Mouse (Mus musculus): ENCODE measurements at regions not wholly inside any gene's neighbourhood (a gene's known extent, or its start where the extent isn't known, plus 50 kb on each side); places are given as distances from the start of the nearest gene placed in this dataset.

DNA sequence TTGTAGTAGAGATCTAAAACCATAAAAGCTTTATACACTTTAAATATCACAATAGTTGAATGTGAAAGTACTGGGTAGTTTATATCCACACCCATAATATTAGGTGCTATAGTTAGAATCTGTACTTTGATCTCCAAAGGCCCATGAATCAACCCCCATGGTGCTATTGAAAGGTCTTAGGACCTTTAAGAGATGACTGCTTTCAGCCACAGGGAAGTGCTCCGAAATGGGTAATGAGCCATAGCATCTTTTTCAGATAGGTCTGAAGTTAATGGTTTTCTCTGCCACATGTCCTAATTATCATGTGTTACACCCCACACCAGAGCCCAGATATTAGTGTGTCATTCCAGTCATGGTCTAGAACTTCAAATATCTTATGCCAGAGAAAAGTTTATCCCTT, 312.1 kb upstream of the Xrcc4 start:
- 65% methylated on average over 1 of the region's 1 CpGs for WGBS
- Histone ChIP-seq H3K4me3 (no peak overlapping the region), H3K9me3 (replicated peaks) (no peaks in the 10 kb centered on the region), H3K27ac (no peak overlapping the region), H3K27me3 (ENCODE audit: low read depth, poor library complexity, severe bottlenecking) (no peaks in the 10 kb centered on the region), H3K4me1 (no peaks in the 10 kb centered on the region), H3K36me3 (no peaks in the 10 kb centered on the region)
- no peak for DNase-seq (ENCODE audit: low spot score)

DNA sequence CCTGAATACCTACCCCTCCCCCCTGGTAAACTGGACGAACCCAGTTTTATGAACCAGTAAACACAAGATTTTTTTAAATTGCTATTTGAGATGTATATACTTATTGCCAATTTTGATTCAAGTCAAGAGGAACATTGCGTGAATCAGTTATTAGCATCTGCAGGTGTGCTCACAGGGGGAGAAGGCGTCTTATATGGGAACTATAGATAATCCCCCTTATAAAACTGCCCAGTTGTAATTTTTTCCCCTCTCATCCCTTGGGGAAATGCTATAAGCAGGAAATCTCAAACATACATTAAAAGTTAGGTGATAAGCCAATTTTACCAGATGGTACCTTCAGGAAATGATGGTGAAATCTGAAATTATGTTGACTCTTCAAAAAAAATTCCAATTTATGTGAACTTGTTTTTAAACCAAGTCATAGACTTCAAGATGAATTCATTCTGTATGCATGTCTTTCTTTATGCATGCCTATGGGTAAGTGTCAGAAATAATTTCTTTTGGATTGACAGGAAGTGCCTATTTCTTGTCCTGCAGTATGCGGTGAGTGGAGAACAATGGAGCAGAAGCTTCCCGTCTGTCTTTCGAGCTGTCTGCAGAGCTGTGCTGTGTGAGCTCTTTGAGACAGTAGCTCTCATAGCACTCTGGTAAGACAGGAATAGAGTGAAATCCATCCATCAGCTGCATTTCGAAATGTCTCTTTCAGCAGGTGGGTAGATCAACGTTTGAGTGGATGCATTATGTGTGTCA, 306.0 kb upstream of the Xrcc4 start:
- 88% methylated on average over 8 of the region's 8 CpGs for WGBS
- Histone ChIP-seq H3K4me1 (no peaks in the 10 kb centered on the region), H3K27me3 (ENCODE audit: low read depth, poor library complexity, severe bottlenecking) (no peaks in the 10 kb centered on the region), H3K36me3 (no peaks in the 10 kb centered on the region), H3K27ac (no peak overlapping the region), H3K9me3 (replicated peaks) (no peaks in the 10 kb centered on the region), H3K4me3 (no peak overlapping the region)
- DNase-seq (ENCODE audit: low spot score): no peak

DNA sequence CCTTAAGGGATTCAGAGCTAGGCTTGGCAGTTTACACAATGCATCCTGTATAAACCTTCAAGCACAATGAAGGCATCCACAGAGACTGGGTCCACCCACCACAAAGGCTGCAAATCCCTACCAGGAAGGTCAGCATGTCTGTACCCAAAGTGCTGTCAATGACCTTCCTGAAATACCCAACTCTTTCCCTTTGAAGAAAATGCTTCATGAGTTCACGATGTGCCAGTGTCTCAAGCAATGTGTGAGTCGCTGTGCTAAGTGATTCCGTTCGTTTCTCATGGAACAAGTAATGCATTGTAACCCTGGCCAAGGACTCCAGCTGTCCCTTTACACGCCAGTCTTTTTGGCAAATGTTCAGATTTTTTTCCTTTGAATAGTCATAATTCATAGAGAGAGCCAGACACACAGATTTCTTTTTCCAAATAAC, 305.4 kb upstream of the Xrcc4 start:
- Histone ChIP-seq H3K27ac (no peak overlapping the region), H3K36me3 (no peaks in the 10 kb centered on the region), H3K4me1 (no peaks in the 10 kb centered on the region), H3K27me3 (ENCODE audit: low read depth, poor library complexity, severe bottlenecking) (no peaks in the 10 kb centered on the region), H3K9me3 (replicated peaks) (no peaks in the 10 kb centered on the region), H3K4me3 (no peak overlapping the region)
- no peak for DNase-seq (ENCODE audit: low spot score)
- 85% methylated on average over 5 of the region's 5 CpGs for WGBS

DNA sequence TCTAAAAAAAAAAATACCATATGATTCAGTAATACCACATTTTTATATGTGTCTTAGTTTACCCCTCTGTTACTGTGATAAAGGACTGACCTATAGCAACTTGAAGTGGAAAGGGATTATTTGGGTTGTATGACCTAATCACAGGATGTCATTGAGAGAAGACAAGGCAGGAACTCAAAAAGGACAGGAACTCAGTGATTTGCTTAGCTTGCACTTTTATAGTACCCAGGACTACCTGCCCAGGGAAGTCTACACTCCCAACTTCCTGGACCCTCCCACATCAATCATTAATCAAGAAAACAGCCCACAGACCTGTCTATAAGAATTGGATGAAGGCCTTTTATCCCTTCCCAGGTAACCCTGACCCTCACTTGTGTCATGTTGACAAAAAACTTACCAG, 303.0 kb upstream of the Xrcc4 start:
- H3K27me3 ChIP-seq (ENCODE audit: low read depth, poor library complexity, severe bottlenecking): no peaks in the 10 kb centered on the region
- DNase-seq (ENCODE audit: low spot score): no peak

DNA sequence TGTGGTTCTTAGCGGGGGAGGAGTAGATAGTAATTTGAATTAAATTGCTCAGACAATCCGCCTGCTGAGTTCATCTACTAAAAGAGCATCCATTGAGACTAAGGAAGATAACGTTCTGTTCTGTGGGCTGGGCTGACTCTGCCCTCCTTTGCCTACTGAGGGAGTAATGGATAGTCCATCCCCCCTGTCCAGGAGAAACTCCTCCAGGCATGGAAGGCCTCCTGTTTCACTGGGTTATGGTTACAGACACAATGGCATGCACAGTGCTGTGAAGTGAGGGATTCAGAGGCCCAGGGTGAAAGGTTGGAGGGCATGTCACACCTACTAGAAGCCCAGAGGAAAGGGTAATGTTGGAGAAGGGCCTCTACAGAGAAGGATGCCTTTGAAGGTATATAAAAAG, 287.2 kb upstream of the Xrcc4 start:
- Histone ChIP-seq H3K4me3 (no peak overlapping the region), H3K27me3 (ENCODE audit: low read depth, poor library complexity, severe bottlenecking) (no peaks in the 10 kb centered on the region), H3K9me3 (replicated peaks) (no peaks in the 10 kb centered on the region), H3K27ac (peak overlapping the region; percentile 25; the same call in 1 of the 2 replicates), H3K4me1 (peaks cover 4% of the 10 kb centered on the region; the same call in 1 of the 2 replicates), H3K36me3 (no peaks in the 10 kb centered on the region)
- no peak for DNase-seq (ENCODE audit: low spot score)
- 78% methylated on average over 3 of the region's 3 CpGs for WGBS

More for the DNA sequence above, 303.0 kb upstream of the Xrcc4 start:
- Histone ChIP-seq H3K4me3 (no peak overlapping the region), H3K36me3 (no peaks in the 10 kb centered on the region), H3K4me1 (no peaks in the 10 kb centered on the region), H3K27ac (no peak overlapping the region), H3K9me3 (replicated peaks) (no peaks in the 10 kb centered on the region)

DNA sequence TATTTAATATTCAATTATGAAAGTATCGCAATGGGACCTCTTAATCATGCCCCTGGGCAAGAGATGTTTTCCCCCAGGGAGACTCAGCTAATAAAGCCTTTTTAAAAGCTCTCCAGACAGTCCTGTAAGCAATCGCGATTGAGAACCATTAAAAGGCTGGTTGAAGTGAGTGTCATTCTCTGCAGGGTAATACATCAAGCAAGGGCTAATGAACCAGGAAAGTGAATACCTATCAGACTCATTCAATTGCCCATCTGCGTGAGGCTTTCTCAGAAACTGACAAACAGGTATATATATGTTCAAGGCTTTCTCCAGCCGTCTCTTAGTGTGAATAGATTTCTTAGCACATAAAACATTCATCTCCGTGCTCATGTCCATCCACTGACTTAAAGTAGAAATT, 286.8 kb upstream of the Xrcc4 start:
- Histone ChIP-seq H3K27me3 (ENCODE audit: low read depth, poor library complexity, severe bottlenecking) (no peaks in the 10 kb centered on the region), H3K4me1 (peaks cover 4% of the 10 kb centered on the region; the same call in 1 of the 2 replicates), H3K27ac (no peak overlapping the region), H3K4me3 (no peak overlapping the region), H3K9me3 (replicated peaks) (no peaks in the 10 kb centered on the region), H3K36me3 (no peaks in the 10 kb centered on the region)
- no peak for DNase-seq (ENCODE audit: low spot score)
- WGBS: 79% methylated on average over 6 of the region's 6 CpGs

DNA sequence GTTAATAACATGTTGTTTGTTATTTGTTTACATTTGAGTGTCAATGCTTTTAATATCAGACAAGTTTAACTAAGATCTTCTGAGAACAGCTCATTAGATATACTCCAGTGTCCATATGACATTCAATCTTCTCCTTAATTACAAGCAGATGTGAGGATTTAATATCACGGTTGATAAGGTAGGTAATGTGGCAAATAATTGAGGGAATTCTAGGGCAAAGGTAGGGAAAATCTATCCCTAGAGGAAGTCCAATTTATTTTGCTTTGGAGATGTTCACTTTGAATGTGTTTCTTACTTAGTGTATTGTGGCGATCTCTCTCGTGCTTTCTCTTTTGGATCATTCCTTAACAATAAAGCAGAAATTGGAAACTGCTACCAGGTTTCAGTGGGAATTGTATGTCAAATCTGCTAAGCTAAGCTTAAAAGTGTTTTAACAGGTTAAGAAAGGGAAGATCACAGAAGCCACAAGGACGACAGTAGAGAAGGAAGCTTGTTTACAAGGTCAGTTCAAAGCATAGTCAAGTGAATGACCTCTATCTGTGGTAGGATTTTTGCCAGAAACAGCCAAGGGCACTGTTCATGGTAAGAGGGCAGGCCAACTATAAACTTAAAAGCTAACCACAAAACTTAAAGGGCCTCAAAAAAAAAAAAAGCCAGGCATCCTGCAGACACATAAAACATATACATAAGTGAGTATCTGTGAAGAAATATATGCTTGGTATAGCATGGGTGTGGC, 282.2 kb upstream of the Xrcc4 start:
- no peak for DNase-seq (ENCODE audit: low spot score)
- H3K27ac ChIP-seq: no peak overlapping the region

DNA sequence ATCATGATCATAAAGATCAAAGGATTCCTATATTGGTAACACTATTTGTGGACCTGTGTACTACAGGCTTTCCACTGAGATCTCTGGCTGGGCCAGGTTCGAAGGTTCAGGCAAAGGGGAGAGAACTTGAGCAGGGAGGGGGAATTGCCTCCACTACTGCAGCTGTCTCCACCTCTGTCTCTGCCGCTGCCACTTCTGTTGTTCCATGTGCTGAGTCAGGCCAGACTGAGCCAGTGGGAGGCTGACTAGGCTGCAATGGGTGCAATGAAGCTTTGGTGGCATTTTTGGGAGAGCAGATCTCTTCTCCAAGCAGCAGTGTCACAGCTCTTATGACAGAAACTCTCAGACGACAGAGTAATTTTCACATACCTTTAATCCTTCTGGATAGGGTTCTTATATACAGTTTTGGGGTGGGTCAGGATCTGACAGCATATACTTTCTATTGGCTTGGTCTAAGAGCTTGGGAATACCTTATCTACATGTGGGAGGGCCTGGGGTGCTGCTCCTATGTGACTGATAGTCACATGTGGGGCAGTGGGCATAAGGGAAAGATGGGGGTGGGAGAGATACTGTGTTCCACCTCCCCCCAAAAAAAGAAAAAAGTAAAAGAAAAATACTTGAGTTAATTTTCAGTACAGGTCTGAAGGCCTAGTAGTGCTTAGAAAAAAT, 281.5 kb upstream of the Xrcc4 start:
- Histone ChIP-seq H3K27me3 (ENCODE audit: low read depth, poor library complexity, severe bottlenecking) (no peaks in the 10 kb centered on the region), H3K27ac (no peak overlapping the region), H3K9me3 (replicated peaks) (no peaks in the 10 kb centered on the region), H3K36me3 (no peaks in the 10 kb centered on the region), H3K4me3 (no peak overlapping the region), H3K4me1 (0 out of 2 replicates have a peak, but pooled peaks cover 2% of the 10 kb centered on the region)
- no peak for DNase-seq (ENCODE audit: low spot score)
- 82% methylated on average over 3 of the region's 3 CpGs for WGBS

More for the DNA sequence above, 282.2 kb upstream of the Xrcc4 start:
- no peaks in the 10 kb centered on the region for H3K27me3 ChIP-seq (ENCODE audit: low read depth, poor library complexity, severe bottlenecking)
- peaks cover 4% of the 10 kb centered on the region; the same call in 1 of the 2 replicates for H3K4me1 ChIP-seq
- WGBS: 67% methylated on average over 4 of the region's 4 CpGs
- H3K9me3 ChIP-seq (replicated peaks): no peaks in the 10 kb centered on the region
- H3K36me3 ChIP-seq: no peaks in the 10 kb centered on the region
- no peak overlapping the region for H3K4me3 ChIP-seq

DNA sequence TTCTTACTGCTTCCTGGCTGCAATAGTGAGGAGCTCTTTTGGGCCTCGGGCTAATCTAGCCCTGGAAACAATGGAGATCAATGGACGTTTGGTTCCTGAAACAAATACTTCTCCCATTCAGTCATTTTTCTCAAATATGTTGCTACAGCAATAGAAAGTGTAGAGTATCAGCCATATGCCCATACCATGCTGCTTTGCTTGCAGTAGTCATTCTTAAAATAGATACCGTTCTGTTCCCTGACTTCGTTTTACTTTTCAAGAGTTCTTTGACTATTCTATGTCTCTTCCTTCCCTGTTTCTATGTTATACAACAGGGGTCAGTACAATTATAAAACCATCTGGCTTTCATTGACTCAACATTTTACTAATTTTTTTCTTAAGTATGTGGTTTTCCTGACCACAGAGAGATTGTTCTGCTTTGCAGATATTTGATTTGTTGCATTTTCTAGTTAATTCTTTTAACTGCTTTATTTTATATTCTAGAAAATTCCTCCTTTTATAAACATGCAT, 275.2 kb upstream of the Xrcc4 start:
- no peak overlapping the region for H3K4me3 ChIP-seq
- 84% methylated on average over 4 of the region's 4 CpGs for WGBS
- H3K4me1 ChIP-seq: no peaks in the 10 kb centered on the region
- no peaks in the 10 kb centered on the region for H3K27me3 ChIP-seq (ENCODE audit: low read depth, poor library complexity, severe bottlenecking)
- no peaks in the 10 kb centered on the region for H3K36me3 ChIP-seq
- no peaks in the 10 kb centered on the region for H3K9me3 ChIP-seq (replicated peaks)
- H3K27ac ChIP-seq: no peak overlapping the region
- DNase-seq (ENCODE audit: low spot score): no peak

DNA sequence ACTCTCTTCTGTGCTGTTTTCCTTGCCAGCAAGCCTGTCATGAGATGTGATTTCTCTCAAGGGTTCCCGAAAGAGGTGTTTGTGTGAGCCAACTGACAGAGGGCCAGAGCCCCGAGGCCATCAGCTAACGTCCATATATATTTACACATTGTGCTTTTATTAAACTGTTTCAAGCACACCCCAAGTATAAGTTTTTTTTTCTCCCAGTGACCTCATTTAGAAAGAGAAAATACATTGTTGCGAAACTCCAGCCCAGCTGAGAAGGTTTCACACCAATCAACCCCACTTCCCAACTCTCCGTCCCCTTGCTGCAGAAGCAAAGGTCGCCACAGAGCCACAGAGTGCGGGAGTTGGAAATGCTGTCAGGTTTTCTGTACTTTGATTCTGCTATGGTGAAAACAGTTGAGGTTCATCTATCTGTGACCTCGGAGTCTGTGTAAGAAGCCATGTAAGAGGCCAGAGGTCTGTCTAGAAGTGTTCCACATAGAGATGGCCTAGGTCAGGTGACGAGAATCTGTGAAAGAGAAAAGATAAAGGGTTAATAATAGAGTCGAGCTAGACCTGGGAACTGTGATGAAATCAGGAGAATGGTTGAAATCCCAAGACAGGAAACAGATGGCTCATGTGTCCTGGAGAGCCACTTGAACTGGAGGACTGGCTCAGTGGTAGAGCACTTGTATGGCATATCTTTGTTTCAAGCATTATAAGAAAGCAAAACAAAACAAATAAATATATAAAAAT, 270.6 kb upstream of the Xrcc4 start:
- H3K4me1 ChIP-seq: no peaks in the 10 kb centered on the region
- no peaks in the 10 kb centered on the region for H3K27me3 ChIP-seq (ENCODE audit: low read depth, poor library complexity, severe bottlenecking)
- no peak overlapping the region for H3K4me3 ChIP-seq
- no peak overlapping the region for H3K27ac ChIP-seq
- WGBS: 82% methylated on average over 10 of the region's 10 CpGs
- no peak for DNase-seq (ENCODE audit: low spot score)
- H3K36me3 ChIP-seq: no peaks in the 10 kb centered on the region
- H3K9me3 ChIP-seq (replicated peaks): no peaks in the 10 kb centered on the region

DNA sequence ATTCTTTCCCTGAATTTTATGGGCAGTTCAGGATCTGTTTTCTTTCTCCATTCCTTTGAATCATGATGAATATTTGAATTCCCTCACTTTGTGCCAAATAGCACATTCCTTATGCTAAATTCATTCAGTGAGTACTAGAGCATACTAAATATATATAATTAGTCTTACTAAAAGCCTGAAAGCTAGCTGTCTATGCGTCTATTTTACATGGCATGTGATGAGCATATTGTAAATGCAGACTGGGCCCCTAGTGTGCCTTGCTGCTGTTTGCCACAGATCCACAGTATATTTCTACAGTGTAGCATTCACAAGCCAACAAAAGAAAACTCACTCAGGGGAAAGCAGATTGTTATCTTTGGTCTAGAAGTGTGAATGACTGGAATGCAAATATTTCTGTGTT, 268.7 kb upstream of the Xrcc4 start:
- no peaks in the 10 kb centered on the region for H3K4me1 ChIP-seq
- no peak overlapping the region for H3K4me3 ChIP-seq
- no peaks in the 10 kb centered on the region for H3K36me3 ChIP-seq
- WGBS: 96% methylated on average over 1 of the region's 1 CpGs
- H3K27me3 ChIP-seq (ENCODE audit: low read depth, poor library complexity, severe bottlenecking): no peaks in the 10 kb centered on the region
- H3K27ac ChIP-seq: no peak overlapping the region
- no peaks in the 10 kb centered on the region for H3K9me3 ChIP-seq (replicated peaks)
- DNase-seq (ENCODE audit: low spot score): no peak

DNA sequence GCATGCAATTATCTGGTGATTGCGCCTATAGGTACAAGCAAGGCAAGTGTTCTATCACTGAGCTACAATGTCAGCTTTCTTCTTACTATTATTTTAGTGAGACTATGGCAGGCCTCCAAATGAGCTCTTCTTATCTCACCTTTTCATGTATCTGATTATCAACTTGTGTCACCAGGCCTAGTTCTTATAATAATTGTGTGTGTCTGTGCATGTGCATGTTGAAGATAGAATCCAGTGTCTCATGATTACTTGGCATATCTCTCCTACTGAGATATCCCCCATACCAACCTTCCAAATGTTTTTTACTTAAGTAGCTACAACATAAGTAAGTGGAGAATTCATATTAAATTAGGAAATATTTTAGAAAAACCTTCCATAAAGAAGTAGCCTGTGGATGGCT, 266.2 kb upstream of the Xrcc4 start:
- no peak for DNase-seq (ENCODE audit: low spot score)
- no peaks in the 10 kb centered on the region for H3K27me3 ChIP-seq (ENCODE audit: low read depth, poor library complexity, severe bottlenecking)
- no peak overlapping the region for H3K27ac ChIP-seq
- no peaks in the 10 kb centered on the region for H3K9me3 ChIP-seq (replicated peaks)
- H3K36me3 ChIP-seq: no peaks in the 10 kb centered on the region
- H3K4me1 ChIP-seq: no peaks in the 10 kb centered on the region
- H3K4me3 ChIP-seq: no peak overlapping the region
- WGBS: 95% methylated on average over 1 of the region's 1 CpGs
